Mouse (Mus musculus) gastrocnemius, postnatal 25 days (tissue): Measurements from ENCODE around the gene Nkain2. TPM values are rescaled to one million over a fixed set of nuclear protein-coding genes. Genes with fewer than 3 reads are reported as not detected.
"Not testable (repeated sequence)": the region's sequence is repeated elsewhere in the genome, so short reads cannot be mapped to it uniquely, and the experiment has no call there.

Experiments used
- DNase-seq: peaks from one replicate; pipeline ENCODE4 v3.0.0; 2022
- total RNA-seq, 2 experiments: library from RNA; stranded (reverse); gene quantifications; 1 replicate in 1 of 2; 2 replicates in 1 of 2; pipeline ENCODE4 v1.2.3; 2021

Nkain2 gene
- total RNA-seq, 2 experiments from 2014 or later = 0.20 to 0.21 TPM

- DNase-seq = no peak
Measured at GRCm38 (mm10) chr10:32052546-32053295, 837.5 kb downstream of the Nkain2 start.

DNA sequence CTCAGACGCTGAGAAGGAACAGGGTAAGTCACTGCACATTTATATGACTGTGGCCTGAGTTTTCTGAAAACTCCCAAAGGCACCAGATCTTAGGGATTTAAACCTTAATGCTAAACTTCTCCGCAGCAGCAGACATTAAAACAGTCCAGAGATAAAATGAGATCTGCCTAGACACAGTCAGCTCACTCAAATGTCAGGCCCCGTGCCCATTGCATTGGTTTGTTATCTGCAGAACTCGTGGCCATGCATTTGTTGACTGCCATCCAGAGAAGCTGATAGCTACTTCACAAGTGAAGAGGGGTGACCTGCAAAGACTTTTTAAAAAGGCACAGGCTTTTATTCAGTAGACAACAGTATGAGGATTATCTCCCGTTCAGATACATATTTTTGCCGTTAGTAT is 838.2 kb downstream of the Nkain2 start:
- no peak for DNase-seq

GRCm38 (mm10) chr10:32029996-32030395 is 860.3 kb downstream of the Nkain2 start:
- DNase-seq = no peak

DNA sequence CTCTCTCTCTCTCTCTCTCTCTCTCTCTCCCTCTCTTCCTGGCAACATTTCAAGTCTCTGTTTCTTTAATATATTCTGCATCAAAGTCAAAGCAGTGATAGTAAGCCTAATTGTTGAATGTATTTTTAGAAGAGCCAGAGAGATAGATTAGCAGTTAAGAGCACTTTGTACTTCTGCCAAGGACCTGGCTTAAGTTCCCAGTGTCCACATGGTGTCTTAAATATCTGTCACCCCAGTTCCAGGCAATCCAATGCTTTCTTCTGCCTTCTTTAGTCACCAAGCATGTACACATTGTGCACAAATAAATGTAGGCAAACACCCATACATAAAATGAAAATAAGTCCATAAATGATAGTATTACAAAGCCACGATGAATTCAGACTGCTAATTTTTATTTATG is 871.9 kb downstream of the Nkain2 start:
- DNase-seq = no peak

DNA sequence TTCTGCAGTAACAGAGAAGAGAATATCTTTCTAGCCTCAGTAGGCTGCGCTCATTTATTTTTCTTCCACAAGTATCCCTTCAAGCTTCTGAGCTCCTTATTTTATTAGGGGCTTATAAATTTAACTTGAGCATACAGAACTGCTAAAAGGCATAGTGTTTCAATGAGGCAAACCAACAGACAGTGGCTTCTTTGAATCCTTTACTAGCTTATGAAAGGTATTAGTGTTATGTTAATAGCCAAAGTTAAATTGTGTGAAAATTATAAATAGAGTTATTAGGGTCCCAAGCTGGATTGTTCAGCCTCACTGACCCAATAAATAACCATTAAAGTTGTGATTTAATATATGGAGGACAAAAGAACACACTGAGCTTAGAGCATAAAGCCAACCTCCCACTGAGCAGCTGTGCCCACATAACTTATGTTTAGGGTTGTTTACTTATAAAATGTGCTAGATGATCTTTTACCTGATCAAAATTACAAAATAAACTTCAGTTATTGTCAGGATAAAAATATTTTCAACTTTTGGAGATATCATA is 889.0 kb downstream of the Nkain2 start:
- DNase-seq = no peak

- no peak for DNase-seq
Measured at GRCm38 (mm10) chr10:31993205-31993604, 897.1 kb downstream of the Nkain2 start.

DNA sequence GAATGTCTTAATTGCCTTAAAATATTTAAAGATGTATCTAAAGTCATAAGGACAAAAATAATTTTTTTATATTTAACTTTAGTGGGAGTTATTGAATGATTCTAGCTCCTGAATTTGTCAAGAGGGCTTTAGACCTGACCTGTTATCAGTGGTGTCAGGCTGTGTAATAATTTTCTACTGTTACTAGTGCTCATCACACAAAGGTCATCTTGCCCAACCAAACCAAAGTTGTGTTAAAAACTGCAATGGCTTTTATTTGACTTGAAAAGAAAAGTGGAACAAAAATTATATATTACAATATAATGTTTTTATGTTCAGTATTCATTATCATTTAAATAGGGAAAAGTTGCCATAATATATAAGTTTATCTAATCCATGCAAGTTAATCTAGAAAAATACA is 911.9 kb downstream of the Nkain2 start:
- DNase-seq = no peak

DNA sequence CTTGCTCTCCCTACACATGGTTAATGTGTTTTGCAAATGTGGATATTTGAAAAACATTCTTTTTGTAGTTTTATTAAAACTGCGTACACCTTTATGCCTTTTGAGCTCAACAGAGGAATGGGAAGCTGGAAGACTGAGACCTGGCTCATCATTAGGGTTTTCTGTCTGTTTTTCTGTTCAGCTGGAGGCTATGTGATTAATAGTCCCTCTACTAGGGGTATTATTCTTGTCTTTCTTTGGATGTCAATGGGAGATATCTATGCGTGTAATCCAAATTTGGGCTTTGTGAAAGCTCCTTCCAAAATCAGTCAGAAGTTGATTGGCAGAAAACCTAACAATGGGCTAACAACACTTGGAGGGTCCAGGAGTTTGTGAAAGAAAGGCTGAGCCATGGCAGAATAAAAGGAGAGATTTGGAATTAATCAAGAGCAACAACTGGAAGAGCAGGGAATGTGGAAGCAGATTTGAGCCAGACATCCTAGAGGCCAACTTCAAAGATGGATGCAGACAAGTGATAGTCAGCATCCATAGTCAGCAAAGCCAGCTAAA is 943.0 kb downstream of the Nkain2 start:
- no peak for DNase-seq

DNA sequence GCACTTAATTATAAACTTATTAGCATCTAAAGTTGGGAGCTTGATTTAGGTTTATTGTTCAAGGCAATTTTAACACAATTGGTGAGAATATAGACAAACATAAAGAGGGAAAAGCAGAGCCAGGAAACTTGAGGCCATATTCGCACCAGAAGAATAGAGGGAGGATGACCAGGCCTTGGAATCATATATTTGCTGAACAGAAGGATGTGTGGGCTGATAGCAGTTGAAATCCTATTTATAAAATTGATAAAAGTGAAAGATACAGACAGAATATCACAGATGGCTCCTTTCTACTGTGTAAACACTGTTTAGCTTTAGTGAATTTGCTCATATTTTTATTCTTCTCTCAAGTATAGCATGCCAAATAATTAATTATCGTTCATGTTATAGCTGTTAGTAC is 958.3 kb downstream of the Nkain2 start:
- DNase-seq = no peak

DNA sequence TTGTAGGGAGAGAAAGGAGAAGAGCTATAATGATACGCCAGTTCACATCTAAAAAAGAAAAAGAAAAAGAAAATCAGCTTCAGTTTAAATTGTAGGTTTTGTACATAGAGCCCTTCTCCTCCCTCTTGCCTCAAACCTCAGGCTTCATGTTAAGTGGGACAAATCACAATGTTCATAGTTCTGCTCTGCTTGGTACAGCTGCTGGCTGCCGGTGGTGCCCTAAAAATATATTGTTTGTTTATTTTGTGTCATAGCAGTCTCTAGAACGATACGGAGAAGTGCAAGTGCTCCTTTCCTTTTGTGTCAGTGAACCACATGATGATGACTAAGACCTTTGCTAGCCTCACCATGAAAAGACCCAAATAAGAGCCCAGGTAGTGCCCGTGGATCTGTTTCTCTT is 962.6 kb downstream of the Nkain2 start:
- DNase-seq = no peak

DNA sequence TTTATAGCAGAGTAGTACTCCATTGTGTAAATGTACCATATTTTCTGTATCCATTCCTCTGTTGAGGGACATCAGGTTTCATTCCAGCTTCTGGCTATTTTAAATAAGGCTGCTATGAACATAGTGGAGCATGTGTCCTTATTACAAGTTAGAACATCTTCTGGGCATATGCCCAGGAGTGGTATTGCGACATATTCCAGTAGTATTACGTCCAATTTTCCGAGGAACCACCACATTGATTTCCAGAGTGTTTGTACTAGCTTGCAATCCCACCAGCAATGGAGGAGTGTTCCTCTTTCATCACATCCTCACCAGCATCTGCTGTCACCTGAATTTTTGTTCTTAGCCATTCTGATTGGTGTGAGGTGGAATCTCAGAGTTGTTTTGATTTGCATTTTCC is 969.4 kb downstream of the Nkain2 start:
- DNase-seq = not testable (repeated sequence)

- no peak for DNase-seq
Measured at GRCm38 (mm10) chr10:31907488-31907887, 982.8 kb downstream of the Nkain2 start.

DNA sequence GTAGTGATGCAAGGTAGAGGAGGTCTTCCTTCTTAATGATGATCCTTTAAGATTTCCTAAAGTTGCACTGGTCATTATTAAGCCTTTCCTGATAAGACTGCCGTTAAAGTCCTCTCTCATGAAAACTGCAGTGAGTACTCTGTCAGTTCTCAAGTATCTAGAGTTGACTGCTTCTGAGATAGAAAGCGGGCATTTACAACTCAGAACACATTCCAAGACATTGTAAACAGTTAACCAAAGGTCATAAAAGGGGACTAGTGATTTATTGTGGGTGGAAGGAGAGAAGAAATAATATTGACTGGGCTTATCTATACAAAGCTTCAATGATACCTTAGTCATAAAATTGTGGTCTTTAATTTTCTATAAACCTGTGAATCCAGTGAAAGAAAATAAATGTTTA is 990.8 kb downstream of the Nkain2 start:
- no peak for DNase-seq

GRCm38 (mm10) chr10:31873323-31873895 is 1016.9 kb downstream of the Nkain2 start:
- no peak for DNase-seq

DNA sequence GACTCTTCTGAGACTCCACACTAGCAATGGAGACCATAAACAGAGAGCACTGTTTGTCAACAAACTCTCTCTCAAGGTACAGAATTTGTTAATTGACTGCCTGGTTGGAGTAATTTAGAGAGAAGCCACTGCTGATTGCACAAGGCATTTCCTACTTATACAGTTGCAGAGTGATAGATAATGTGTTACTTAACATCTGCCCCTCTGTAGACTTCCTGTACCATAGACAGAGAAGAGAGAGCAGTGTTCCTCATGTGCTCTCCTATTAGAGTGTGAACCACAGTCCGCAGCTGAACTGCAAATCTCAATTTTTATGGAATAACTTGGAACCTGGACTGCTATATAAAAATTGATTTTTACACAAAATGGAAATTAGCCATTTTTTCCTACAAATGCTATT is 1022.0 kb downstream of the Nkain2 start:
- DNase-seq = no peak

DNA sequence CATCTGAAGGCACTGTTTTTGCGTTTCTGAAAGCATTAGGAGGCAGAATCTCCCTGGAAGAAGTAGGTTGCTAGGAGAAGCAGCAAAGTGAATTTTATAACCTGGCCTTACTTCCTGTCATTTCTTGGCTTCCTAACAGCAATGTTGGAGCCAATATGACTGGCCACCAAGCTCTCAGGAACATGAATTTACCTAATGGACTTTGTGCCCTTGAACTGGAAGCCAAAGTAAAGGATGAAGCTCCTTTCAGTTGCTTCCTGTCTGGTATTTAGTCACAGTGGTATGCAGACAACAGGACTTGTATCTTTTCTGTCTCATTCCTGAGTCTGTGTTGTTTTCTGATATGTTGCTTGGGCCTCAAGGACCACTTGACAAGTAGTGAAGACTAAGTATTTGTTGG is 1063.2 kb downstream of the Nkain2 start:
- DNase-seq = no peak

DNA sequence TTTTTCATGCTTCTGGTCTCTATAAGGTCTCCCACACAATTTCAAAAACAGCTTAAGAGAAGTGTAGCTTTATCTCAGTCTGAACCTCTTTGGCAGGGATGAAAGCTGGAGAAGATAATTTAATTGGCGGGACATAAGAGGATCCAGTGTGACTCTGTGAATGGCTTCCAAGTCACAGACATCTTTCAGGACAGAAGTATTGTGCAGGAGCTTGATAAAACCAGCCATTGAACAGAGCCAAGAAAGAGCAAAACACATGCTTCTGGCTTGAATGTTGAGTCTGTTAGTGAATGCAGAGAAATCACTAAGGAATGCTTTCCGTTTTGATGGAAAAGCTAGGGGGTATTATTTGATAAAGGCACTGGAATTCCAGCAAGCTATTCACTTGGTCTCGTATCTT is 1077.7 kb downstream of the Nkain2 start:
- DNase-seq = no peak

- no peak for DNase-seq
Measured at GRCm38 (mm10) chr10:31742443-31743057, 1147.7 kb downstream of the Nkain2 start.

- DNase-seq = no peak
Measured at GRCm38 (mm10) chr10:31728036-31728435, 1162.2 kb downstream of the Nkain2 start.

GRCm38 (mm10) chr10:31647270-31647669 is 1243.0 kb downstream of the Nkain2 start:
- DNase-seq = no peak

- DNase-seq = no peak
Measured at GRCm38 (mm10) chr10:31646083-31646482, 1244.2 kb downstream of the Nkain2 start.
